Mouse (Mus musculus) heart, embryonic 10.5 days (tissue): ENCODE data around the gene Bbs1. TPM values are rescaled to one million over a fixed set of nuclear protein-coding genes. Genes with fewer than 3 reads are reported as not detected.
"Not testable (repeated sequence)": the region's sequence is repeated elsewhere in the genome, so short reads cannot be mapped to it uniquely, and the experiment has no call there.

Experiments
- DNase-seq: peaks from one replicate; pipeline ENCODE4 v3.0.0-alpha.2; 2017; ENCODE audit warnings: low spot score
- H3K27ac ChIP-seq: fragments of 300-500 bp; sonication (generic); 2 replicates; pipeline ENCODE4 v1.5.1; 2016; ENCODE audit warnings: mild to moderate bottlenecking
- H3K27me3 ChIP-seq: fragments of 300-500 bp; sonication (generic); 2 replicates; pipeline ENCODE4 v1.6.1; 2016; ENCODE audit warnings: mild to moderate bottlenecking; ENCODE audit not compliant: poor library complexity, insufficient read depth, severe bottlenecking
- H3K36me3 ChIP-seq: fragments of 300-500 bp; sonication (generic); 2 replicates; pipeline ENCODE4 v1.6.1; 2016; ENCODE audit warnings: mild to moderate bottlenecking, moderate library complexity
- H3K4me1 ChIP-seq: fragments of 300-500 bp; sonication (generic); 2 replicates; pipeline ENCODE4 v1.6.1; 2016; ENCODE audit warnings: mild to moderate bottlenecking
- H3K4me3 ChIP-seq: fragments of 300-500 bp; sonication (generic); 2 replicates; pipeline ENCODE4 v1.5.1; 2016; ENCODE audit warnings: mild to moderate bottlenecking, moderate library complexity
- H3K9me3 ChIP-seq: fragments of 300-500 bp; sonication (generic); 2 replicates; pipeline ENCODE4 v1.6.1; 2016; ENCODE audit warnings: mild to moderate bottlenecking, moderate library complexity
- WGBS: fragments of 180-500 bp; shearing (Covaris S2); methylation state at CpG from one replicate; pipeline ENCODE4 v1.1.7; 2016; 5-methylcytosine and 5-hydroxymethylcytosine counted together
- polyA plus RNA-seq: library from polyadenylated mRNA; unstranded; fragments of >200 nt; fragmentation: Nextera tagmentation; extraction: Ambion mirVana; gene quantifications from 2 replicates; pipeline ENCODE4 v1.2.1, GENCODE M21; 2016

Gene Bbs1
- polyA plus RNA-seq, 1 experiment from 2014 or later, result 3.1 TPM

- Histone ChIP-seq H3K36me3 (0 out of 2 replicates have a peak, but pooled peaks cover 5% of the 10 kb centered on the region), H3K27me3 (peaks cover 3% of the 10 kb centered on the region; the same call in 1 of the 2 replicates), H3K4me3 (peak within 1 kb of the TSS; percentile 95), H3K27ac (peak within 1 kb of the TSS; percentile 87), H3K9me3 (no peaks in the 10 kb centered on the region), H3K4me1 (peaks cover 30% of the 10 kb centered on the region)
- no peak for DNase-seq
- 2% methylated on average over 17 of the region's 17 CpGs for WGBS
Measured at GRCm38 (mm10) chr19:4877785-4878184, 28.6 kb downstream of the Bbs1 start, which contains the start of gene Actn3. TSS of gene Actn3 (minus strand) at chr19:4877909.

GRCm38 (mm10) chr19:4876755-4877154 is 29.7 kb downstream of the Bbs1 start:
- H3K36me3 ChIP-seq, result no peaks in the 10 kb centered on the region
- H3K9me3 ChIP-seq, result no peaks in the 10 kb centered on the region
- no peak for DNase-seq
- no peak overlapping the region for H3K27ac ChIP-seq
- H3K4me1 ChIP-seq, result peaks cover 30% of the 10 kb centered on the region
- H3K27me3 ChIP-seq, result peaks cover 8% of the 10 kb centered on the region; the same call in 1 of the 2 replicates
- no peak overlapping the region for H3K4me3 ChIP-seq
- 63% methylated on average over 3 of the region's 3 CpGs for WGBS

- Histone ChIP-seq H3K9me3 (no peaks in the 10 kb centered on the region), H3K36me3 (no peaks in the 10 kb centered on the region), H3K4me3 (no peak overlapping the region), H3K27me3 (peaks cover 11% of the 10 kb centered on the region), H3K4me1 (peaks cover 27% of the 10 kb centered on the region), H3K27ac (no peak overlapping the region)
- no peak for DNase-seq
- WGBS, result 87% methylated on average over 2 of the region's 4 CpGs
Measured at GRCm38 (mm10) chr19:4876241-4876640, 30.2 kb downstream of the Bbs1 start.

GRCm38 (mm10) chr19:4874613-4875012 is 31.8 kb downstream of the Bbs1 start:
- H3K27ac ChIP-seq, H3K36me3 ChIP-seq, H3K4me3 ChIP-seq, DNase-seq, H3K9me3 ChIP-seq: not testable (repeated sequence)
- 67% methylated on average over 1 of the region's 1 CpGs for WGBS
- Histone ChIP-seq H3K27me3 (peaks cover 11% of the 10 kb centered on the region), H3K4me1 (peaks cover 25% of the 10 kb centered on the region)

- 4% methylated on average over 17 of the region's 17 CpGs for WGBS
- no peak for DNase-seq
- Histone ChIP-seq H3K4me3 (peak overlapping the region; percentile 39), H3K36me3 (peaks cover 12% of the 10 kb centered on the region), H3K27me3 (peaks cover 46% of the 10 kb centered on the region), H3K27ac (no peak overlapping the region), H3K4me1 (peaks cover 3% of the 10 kb centered on the region; the same call in 1 of the 2 replicates), H3K9me3 (no peaks in the 10 kb centered on the region)
Measured at GRCm38 (mm10) chr19:4865147-4865546, 41.3 kb downstream of the Bbs1 start.

GRCm38 (mm10) chr19:4863048-4863447 is 43.4 kb downstream of the Bbs1 start:
- no peak overlapping the region for H3K27ac ChIP-seq
- peaks cover 12% of the 10 kb centered on the region for H3K36me3 ChIP-seq
- 84% methylated on average over 6 of the region's 6 CpGs for WGBS
- no peak for DNase-seq
- peaks cover 10% of the 10 kb centered on the region; the same call in 1 of the 2 replicates for H3K4me1 ChIP-seq
- no peak overlapping the region for H3K4me3 ChIP-seq
- H3K9me3 ChIP-seq, result no peaks in the 10 kb centered on the region
- peaks cover 38% of the 10 kb centered on the region for H3K27me3 ChIP-seq

- Histone ChIP-seq H3K9me3 (no peaks in the 10 kb centered on the region), H3K36me3 (peaks cover 12% of the 10 kb centered on the region), H3K27ac (no peak overlapping the region), H3K27me3 (peaks cover 27% of the 10 kb centered on the region), H3K4me1 (peaks cover 16% of the 10 kb centered on the region), H3K4me3 (no peak overlapping the region)
- 52% methylated on average over 6 of the region's 6 CpGs for WGBS
- peak; percentile 83 for DNase-seq
Measured at GRCm38 (mm10) chr19:4859081-4859480, 47.3 kb downstream of the Bbs1 start.

- Histone ChIP-seq H3K9me3 (no peaks in the 10 kb centered on the region), H3K4me1 (peaks cover 16% of the 10 kb centered on the region), H3K27ac (no peak overlapping the region), H3K27me3 (peaks cover 24% of the 10 kb centered on the region), H3K36me3 (no peaks in the 10 kb centered on the region; the same call in 1 of the 2 replicates), H3K4me3 (peak overlapping the region; percentile 71)
- 74% methylated on average over 4 of the region's 4 CpGs for WGBS
- no peak for DNase-seq
Measured at GRCm38 (mm10) chr19:4855951-4856350, 50.5 kb downstream of the Bbs1 start.

- H3K36me3 ChIP-seq, result no peaks in the 10 kb centered on the region
- peaks cover 16% of the 10 kb centered on the region for H3K4me1 ChIP-seq
- whole genome bisulfite sequencing, result 2% methylated on average over 14 of the region's 14 CpGs
- H3K27ac ChIP-seq, result peak overlapping the region; percentile 82
- peaks cover 30% of the 10 kb centered on the region for H3K27me3 ChIP-seq
- DNase-seq, result no peak
- H3K4me3 ChIP-seq, result peak overlapping the region; percentile 71
- no peaks in the 10 kb centered on the region for H3K9me3 ChIP-seq
Measured at GRCm38 (mm10) chr19:4855470-4855820, 51.0 kb downstream of the Bbs1 start.

- Histone ChIP-seq H3K27ac (peak within 1 kb of the TSS; percentile 82), H3K9me3 (no peaks in the 10 kb centered on the region), H3K36me3 (no peaks in the 10 kb centered on the region), H3K4me3 (peak within 1 kb of the TSS; percentile 71), H3K4me1 (peaks cover 16% of the 10 kb centered on the region), H3K27me3 (peaks cover 32% of the 10 kb centered on the region)
- DNase-seq, result peak; percentile 90
- WGBS, result 3% methylated on average over 45 of the region's 45 CpGs
Measured at GRCm38 (mm10) chr19:4854552-4855469, 51.6 kb downstream of the Bbs1 start, which contains the start of gene Ctsf. TSS of gene Ctsf (plus strand) at chr19:4855130.

GRCm38 (mm10) chr19:4850281-4850680 is 56.1 kb downstream of the Bbs1 start:
- Histone ChIP-seq H3K36me3 (no peaks in the 10 kb centered on the region), H3K4me3 (no peak overlapping the region), H3K4me1 (peaks cover 9% of the 10 kb centered on the region), H3K9me3 (no peaks in the 10 kb centered on the region), H3K27ac (no peak overlapping the region), H3K27me3 (peaks cover 12% of the 10 kb centered on the region; the same call in 1 of the 2 replicates)
- 41% methylated on average over 5 of the region's 5 CpGs for WGBS
- DNase-seq, result no peak

GRCm38 (mm10) chr19:4849800-4850199 is 56.6 kb downstream of the Bbs1 start:
- DNase-seq, result no peak
- Histone ChIP-seq H3K27ac (no peak overlapping the region), H3K27me3 (peaks cover 12% of the 10 kb centered on the region; the same call in 1 of the 2 replicates), H3K4me1 (peaks cover 5% of the 10 kb centered on the region), H3K4me3 (no peak overlapping the region), H3K36me3 (no peaks in the 10 kb centered on the region), H3K9me3 (no peaks in the 10 kb centered on the region)
- 49% methylated on average over 4 of the region's 4 CpGs for WGBS

- Histone ChIP-seq H3K4me3 (no peak overlapping the region), H3K36me3 (no peaks in the 10 kb centered on the region), H3K27ac (no peak overlapping the region), H3K9me3 (no peaks in the 10 kb centered on the region), H3K27me3 (peaks cover 13% of the 10 kb centered on the region; the same call in 1 of the 2 replicates), H3K4me1 (no peaks in the 10 kb centered on the region)
- DNase-seq, result no peak
- 26% methylated on average over 7 of the region's 7 CpGs for WGBS
Measured at GRCm38 (mm10) chr19:4847490-4847889, 58.9 kb downstream of the Bbs1 start.
